ENCODE assay signal across 24 mouse cellular contexts in the genomic region with DNA sequence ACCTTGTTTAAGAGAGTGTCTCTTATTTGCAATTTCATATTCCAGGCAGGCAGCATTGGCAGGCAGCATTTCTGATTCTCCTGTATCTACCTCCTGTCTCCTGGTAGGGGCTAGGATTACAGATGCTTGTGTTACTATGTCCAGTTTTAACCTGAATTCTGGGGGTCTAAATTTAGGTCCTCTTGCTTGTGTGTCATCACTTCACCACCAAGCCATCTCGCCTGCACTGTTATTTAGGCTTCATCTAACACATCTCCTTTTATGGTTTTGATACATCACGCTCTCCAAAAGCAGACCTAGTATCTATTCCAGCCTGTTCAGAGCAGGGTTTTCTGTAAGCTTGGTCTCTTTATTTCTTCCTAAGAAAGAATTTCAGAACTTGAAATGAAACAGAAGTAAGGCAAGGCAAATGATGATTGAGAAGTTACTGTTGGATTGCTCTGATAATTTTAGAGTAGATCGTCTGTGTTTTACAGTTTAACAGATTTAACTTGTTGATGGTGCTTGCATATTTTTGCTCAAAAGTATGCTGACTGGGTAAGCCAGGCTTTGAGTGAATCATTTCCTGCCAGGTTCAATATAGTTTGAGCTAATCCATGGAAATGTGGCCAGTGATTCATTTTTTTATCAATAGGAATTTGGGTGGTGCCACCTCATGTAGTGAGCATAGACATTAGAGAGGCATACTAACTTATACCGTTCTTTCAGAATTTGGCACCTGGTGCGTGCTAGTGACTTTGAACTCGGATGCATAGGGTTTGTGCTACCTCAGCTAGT.
A peak's percentile ranks its signal among the peaks of the same experiment; 100 is the strongest.
DNase-seq lines count a peak whose midpoint lies in the region; ATAC-seq and TF ChIP-seq lines count a peak whose summit lies in the region.
"Had no signal": no experiment of that assay in that cellular context is flagged by ENCODE, and none has a peak within 500 bp of the region (broad histone marks: within the 10 kb centered on the region; RNA-seq: fewer than 3 reads in every experiment).

No protein-coding gene starts in this region.

- 42% methylated on average over 6 of the region's 6 CpGs for WGBS in heart, embryonic 14.5 days
- 89% methylated on average over 6 of the region's 6 CpGs for WGBS in hindbrain, embryonic 11.5 days

- H3K4me3 ChIP-seq in gastrocnemius, adult 2 months = no peak overlapping the region
- H3K4me3 ChIP-seq in heart, embryonic 14.5 days (ENCODE audit: control insufficient read depth in 1 of 2, insufficient read depth in 1 of 2, low read depth in 1 of 2, low read length in 2 of 2) = no peak overlapping the region
- no peak overlapping the region for H3K4me3 ChIP-seq in myocyte
- H3K4me3 ChIP-seq in hindbrain, embryonic 11.5 days (ENCODE audit: low read depth, low read length) = no peak overlapping the region
- H3K4me3 ChIP-seq: embryonic facial prominence, embryonic 13.5 days; limb, embryonic 15.5 days; liver, embryonic 15.5 days; midbrain, embryonic 13.5 days; neural tube, embryonic 13.5 days; stomach, embryonic 15.5 days had no signal

- H3K9me3 ChIP-seq in heart, embryonic 14.5 days (ENCODE audit: control insufficient read depth, low read length) = no peaks in the 10 kb centered on the region
- no peaks in the 10 kb centered on the region for H3K9me3 ChIP-seq in hindbrain, embryonic 11.5 days (ENCODE audit: control insufficient read depth, low read length)
- H3K9me3 ChIP-seq: embryonic facial prominence, embryonic 13.5 days; limb, embryonic 15.5 days; liver, embryonic 15.5 days; midbrain, embryonic 13.5 days; neural tube, embryonic 13.5 days; stomach, embryonic 15.5 days had no signal

- no peak for TF ChIP-seq POLR2A in myocyte (IDR thresholded peaks at IDR 0.05; ENCODE audit: insufficient read length, low read depth)

- no peak for TF ChIP-seq CTCF in gastrocnemius, adult 2 months (IDR thresholded peaks at IDR 0.05)

- peak overlapping the region; percentile 4; the same call in 1 of the 2 replicates for H3K4me2 ChIP-seq in heart, embryonic 14.5 days (ENCODE audit: low read length)
- peak overlapping the region; percentile 71 for H3K4me2 ChIP-seq in myocyte (ENCODE audit: low read depth)
- no peak overlapping the region for H3K4me2 ChIP-seq in hindbrain, embryonic 11.5 days (replicated peaks; ENCODE audit: low read depth, low read length)
- H3K4me2 ChIP-seq: embryonic facial prominence, embryonic 13.5 days; hindbrain, embryonic 14.5 days; limb, embryonic 15.5 days; liver, embryonic 15.5 days; midbrain, embryonic 13.5 days; neural tube, embryonic 13.5 days; stomach, embryonic 15.5 days had no signal

- peak; percentile 76 for ATAC-seq in heart, embryonic 14.5 days (ENCODE audit: insufficient number of reproducible peaks, insufficient read depth, low FRiP score, low read depth)
- ATAC-seq in hindbrain, embryonic 11.5 days (ENCODE audit: low FRiP score) = no peak
- ATAC-seq: activated CD4-positive, CD25-positive, alpha-beta regulatory T cell, adult 4 months; forebrain, embryonic 16.5 days; midbrain, embryonic 13.5 days had no signal

- peaks cover 0 to 18% of the 10 kb centered on the region in 2 experiments; a peak in 2 of 4 replicates for H3K4me1 ChIP-seq in heart, embryonic 14.5 days (ENCODE audit: control insufficient read depth in 2 of 2, insufficient read depth in 2 of 2, low read length in 2 of 2)
- H3K4me1 ChIP-seq in hindbrain, embryonic 11.5 days (replicated peaks; ENCODE audit: control insufficient read depth, insufficient read depth, low read length) = no peaks in the 10 kb centered on the region
- H3K4me1 ChIP-seq: embryonic facial prominence, embryonic 13.5 days; limb, embryonic 15.5 days; liver, embryonic 15.5 days; midbrain, embryonic 13.5 days; stomach, embryonic 15.5 days had no signal

- peak; percentile 18 for DNase-seq in gastrocnemius, adult 2 months
- DNase-seq in gastrocnemius, postnatal 10 days = no peak
- DNase-seq in heart, adult 9 months (ENCODE audit: low spot score in 2 of 2) = no peak
- peak; percentile 31 for DNase-seq in Muller cell, postnatal 12 days (ENCODE audit: inconsistent ontology term)
- DNase-seq in hindbrain, embryonic 11.5 days (ENCODE audit: low spot score) = no peak
- DNase-seq: adrenal gland, postnatal 10 days; cerebellum, postnatal 14 days; gastrocnemius, postnatal 36 days; kidney, adult 9 months; kidney, postnatal 25 days; lung, postnatal 14 days; right cerebral cortex, postnatal 14 days; thymus, adult 2 months had no signal

- H3K79me2 ChIP-seq in myocyte (ENCODE audit: control insufficient read depth, insufficient read depth) = peaks cover 87% of the 10 kb centered on the region

- intact Hi-C loops in gastrocnemius, adult 2 months (cut with DNase I) = loop anchor here (5.0 kb wide), 1 partner anchor 95 kb away; no protein-coding TSS in a partner anchor

- H3K9ac ChIP-seq in heart, embryonic 14.5 days (ENCODE audit: low read length) = no peak overlapping the region
- no peak overlapping the region for H3K9ac ChIP-seq in hindbrain, embryonic 11.5 days (ENCODE audit: low read depth, low read length)
- H3K9ac ChIP-seq: embryonic facial prominence, embryonic 13.5 days; hindbrain, embryonic 14.5 days; limb, embryonic 15.5 days; liver, embryonic 15.5 days; midbrain, embryonic 13.5 days; neural tube, embryonic 13.5 days; stomach, embryonic 15.5 days had no signal

- H3K27me3 ChIP-seq in heart, embryonic 14.5 days (ENCODE audit: control insufficient read depth, insufficient read depth, low read length) = no peaks in the 10 kb centered on the region
- H3K27me3 ChIP-seq in myocyte (ENCODE audit: control insufficient read depth, insufficient read depth, insufficient read length) = no peaks in the 10 kb centered on the region
- no peaks in the 10 kb centered on the region for H3K27me3 ChIP-seq in hindbrain, embryonic 11.5 days (ENCODE audit: control insufficient read depth, insufficient read depth, low read length)
- H3K27me3 ChIP-seq: embryonic facial prominence, embryonic 13.5 days; limb, embryonic 15.5 days; liver, embryonic 15.5 days; midbrain, embryonic 13.5 days; neural tube, embryonic 13.5 days; stomach, embryonic 15.5 days had no signal

- no peak overlapping the region for H3ac ChIP-seq in myocyte (ENCODE audit: control insufficient read depth, insufficient read length)

- H3K36me3 ChIP-seq in heart, embryonic 14.5 days (ENCODE audit: control insufficient read depth, insufficient read depth, low read length) = no peaks in the 10 kb centered on the region
- H3K36me3 ChIP-seq in myocyte (ENCODE audit: control insufficient read depth, insufficient read depth) = no peaks in the 10 kb centered on the region
- H3K36me3 ChIP-seq in hindbrain, embryonic 11.5 days (ENCODE audit: control insufficient read depth, insufficient read depth, low read length) = no peaks in the 10 kb centered on the region
- H3K36me3 ChIP-seq: embryonic facial prominence, embryonic 13.5 days; limb, embryonic 15.5 days; liver, embryonic 15.5 days; midbrain, embryonic 13.5 days; neural tube, embryonic 13.5 days; stomach, embryonic 15.5 days had no signal

- H3K27ac ChIP-seq in gastrocnemius, adult 2 months = peak overlapping the region; percentile 72
- peak overlapping the region; percentile 79 to 82 for H3K27ac ChIP-seq in heart, embryonic 14.5 days (replicated peaks in 1 of 2; ENCODE audit: control insufficient read depth in 1 of 2, insufficient read depth in 1 of 2, low read depth in 2 of 2, low read length in 2 of 2)
- H3K27ac ChIP-seq in hindbrain, embryonic 11.5 days (ENCODE audit: low read depth, low read length) = no peak overlapping the region
- H3K27ac ChIP-seq: embryonic facial prominence, embryonic 13.5 days; hindbrain, embryonic 14.5 days; limb, embryonic 15.5 days; liver, embryonic 15.5 days; midbrain, embryonic 13.5 days; neural tube, embryonic 13.5 days; stomach, embryonic 15.5 days had no signal

TF ChIP-seq in myocyte, 11 proteins besides CTCF, POLR2A, EP300 and RAD21:
- TF ChIP-seq MYOD1 (IDR thresholded peaks at IDR 0.05; ENCODE audit: control insufficient read depth in 1 of 3, insufficient read length in 2 of 3, low read depth in 2 of 3) = no peak
- no peak for TF ChIP-seq POLR2AphosphoS2 (IDR thresholded peaks at IDR 0.05; ENCODE audit: insufficient read length, low read depth)
- TF ChIP-seq CEBPB (IDR thresholded peaks at IDR 0.05; ENCODE audit: insufficient read depth, poor library complexity, severe bottlenecking) = no peak
- TF ChIP-seq SRF (IDR thresholded peaks at IDR 0.05; ENCODE audit: control insufficient read depth, insufficient read length, low read depth) = no peak
- no peak for TF ChIP-seq TCF12 (IDR thresholded peaks at IDR 0.05; ENCODE audit: insufficient read depth, poor library complexity, severe bottlenecking)
- TF ChIP-seq TCF3 (IDR thresholded peaks at IDR 0.05; ENCODE audit: insufficient read length, low read depth) = no peak
- no peak for TF ChIP-seq USF1 (IDR thresholded peaks at IDR 0.05; ENCODE audit: low read depth)
- no peak for TF ChIP-seq E2F4 (IDR thresholded peaks at IDR 0.05; ENCODE audit: insufficient read depth)
- no peak for TF ChIP-seq MYOG (IDR thresholded peaks at IDR 0.05; ENCODE audit: control insufficient read depth in 1 of 3, insufficient read depth in 1 of 3, insufficient read length in 2 of 3, low read depth in 2 of 3)
- TF ChIP-seq REST (IDR thresholded peaks at IDR 0.05; ENCODE audit: insufficient read depth, insufficient read length) = no peak
- no peak for TF ChIP-seq MAX (IDR thresholded peaks at IDR 0.05; ENCODE audit: low read depth)

Comparison
In these comparisons a context has a peak if more than half of its experiments do, and no peak if none do; other contexts are left out.
1. DNase-seq: peak in gastrocnemius, adult 2 months (single experiment) and Muller cell, postnatal 12 days (single experiment); none in gastrocnemius, postnatal 10 days (single experiment), heart, adult 9 months (0 of 2) and hindbrain, embryonic 11.5 days (single experiment).